In genomic region chr13:77982105-77982851, GRCm38 (mm10) we compare ENCODE assay signal across 8 mouse cellular contexts. TPM values are rescaled to one million over a fixed set of nuclear protein-coding genes. Genes with fewer than 3 reads are reported as not detected.
DNase-seq lines count a peak whose midpoint lies in the region; ATAC-seq and TF ChIP-seq lines count a peak whose summit lies in the region.

No protein-coding gene starts in this region.

- intact Hi-C loops in heart, adult 2 months (cut with DNase I), result loop anchor here (2.0 to 5.0 kb wide), 3 partner anchors 200 to 1047 kb away; no protein-coding TSS in a partner anchor

- no peaks in the 10 kb centered on the region for H3K9me3 ChIP-seq in heart, embryonic 10.5 days
- no peaks in the 10 kb centered on the region for H3K9me3 ChIP-seq in CH12.LX (replicated peaks; ENCODE audit: low read length)
- H3K9me3 ChIP-seq in heart, postnatal 0 days (replicated peaks; ENCODE audit: control insufficient read depth, low read length), result no peaks in the 10 kb centered on the region

- TF ChIP-seq CTCF in heart, adult 2 months (IDR thresholded peaks at IDR 0.05), result peak; percentile 83
- TF ChIP-seq CTCF in CH12.LX (conservative IDR thresholded peaks at IDR 0.05 in 1 of 2, IDR thresholded peaks at IDR 0.05 in 1 of 2; ENCODE audit: low read depth in 2 of 2, low read length in 2 of 2), result peak in 1 of 2 experiments; percentile 68; a peak in 2 of 4 replicates
- peak; percentile 66 for TF ChIP-seq CTCF in heart, postnatal 0 days (IDR thresholded peaks at IDR 0.05; ENCODE audit: low read depth)

- 31% methylated on average over 5 of the region's 5 CpGs for WGBS in heart, adult 2 months
- 28% methylated on average over 5 of the region's 5 CpGs for WGBS in heart, embryonic 10.5 days
- WGBS in heart, postnatal 0 days, result 28% methylated on average over 5 of the region's 5 CpGs

- no peak overlapping the region for H3K4me3 ChIP-seq in heart, adult 2 months
- H3K4me3 ChIP-seq in heart, embryonic 10.5 days, result no peak overlapping the region
- H3K4me3 ChIP-seq in CH12.LX (replicated peaks in 1 of 3; ENCODE audit: low read depth in 2 of 3, low read length in 2 of 3, poor library complexity in 1 of 3), result no peak overlapping the region
- no peak overlapping the region for H3K4me3 ChIP-seq in heart, postnatal 0 days (ENCODE audit: low read depth, low read length)

- H3K36me3 ChIP-seq in heart, adult 2 months (ENCODE audit: control insufficient read depth, insufficient read depth, low read length), result no peaks in the 10 kb centered on the region
- no peaks in the 10 kb centered on the region for H3K36me3 ChIP-seq in heart, embryonic 10.5 days
- no peaks in the 10 kb centered on the region for H3K36me3 ChIP-seq in CH12.LX (replicated peaks in 1 of 2; ENCODE audit: control insufficient read depth in 1 of 2, insufficient read depth in 1 of 2, low read length in 1 of 2)
- no peaks in the 10 kb centered on the region for H3K36me3 ChIP-seq in heart, postnatal 0 days (replicated peaks; ENCODE audit: control insufficient read depth, insufficient read depth, low read length)

- no peak for TF ChIP-seq POLR2A in heart, adult 2 months (IDR thresholded peaks at IDR 0.05; ENCODE audit: insufficient read depth, low read depth, low read length)
- TF ChIP-seq POLR2A in CH12.LX (IDR thresholded peaks at IDR 0.05; ENCODE audit: low read depth, low read length), result no peak

- in situ Hi-C loops in CH12.LX (cut with MboI; ENCODE audit: low pct_ligation_motif_present, low pct_unique_long_range_greater_than_20kb, low sequenced_read_pairs), result loop anchor here (25.0 kb wide), 1 partner anchor 205 kb away; the partner anchor contains the start of gene Nr2f1

- H3K79me2 ChIP-seq in heart, adult 2 months (replicated peaks; ENCODE audit: control insufficient read depth, insufficient read depth, low read length), result no peaks in the 10 kb centered on the region
- H3K79me2 ChIP-seq in CH12.LX (replicated peaks; ENCODE audit: control insufficient read depth, extremely low read depth, insufficient read depth, poor library complexity, severe bottlenecking), result no peaks in the 10 kb centered on the region; the same call in 1 of the 2 replicates

- ATAC-seq in heart, postnatal 0 days (ENCODE audit: insufficient read depth, low read depth), result no peak
- ATAC-seq in inflammation-experienced regulatory T-cells, adult 6 months, result no peak

- TF ChIP-seq RAD21 in CH12.LX (IDR thresholded peaks at IDR 0.05; ENCODE audit: low read depth, low read length), result peak; percentile 69

- dilution Hi-C loops in CH12.LX (cut with MboI; ENCODE audit: extremely low pct_ligation_motif_present, extremely low pct_unique_long_range_greater_than_20kb, low sequenced_read_pairs), result no loop called here

- peaks cover 1% of the 10 kb centered on the region; the same call in 1 of the 2 replicates for H3K4me1 ChIP-seq in heart, adult 2 months (ENCODE audit: control insufficient read depth, insufficient read depth, low read length)
- H3K4me1 ChIP-seq in heart, embryonic 10.5 days, result 0 out of 2 replicates have a peak, but pooled peaks cover 6% of the 10 kb centered on the region
- H3K4me1 ChIP-seq in CH12.LX (ENCODE audit: control insufficient read depth in 1 of 2, insufficient read depth in 2 of 2), result no peaks in the 10 kb centered on the region
- H3K4me1 ChIP-seq in heart, postnatal 0 days (ENCODE audit: control insufficient read depth, insufficient read depth), result no peaks in the 10 kb centered on the region

- TF ChIP-seq EP300 in heart, adult 2 months (IDR thresholded peaks at IDR 0.05; ENCODE audit: insufficient read depth, low read depth, low read length), result no peak
- TF ChIP-seq EP300 in CH12.LX (IDR thresholded peaks at IDR 0.05; ENCODE audit: low read length), result no peak
- no peak for TF ChIP-seq EP300 in heart, postnatal 0 days (IDR thresholded peaks at IDR 0.05; ENCODE audit: low read depth)

- H3K4me2 ChIP-seq in CH12.LX (ENCODE audit: insufficient read depth, low read depth, poor library complexity, severe bottlenecking), result no peak overlapping the region
- H3K4me2 ChIP-seq in heart, postnatal 0 days (ENCODE audit: low read depth, low read length), result no peak overlapping the region

- no peak overlapping the region for H3K9ac ChIP-seq in heart, adult 2 months (ENCODE audit: low read depth, low read length)
- H3K9ac ChIP-seq in CH12.LX (ENCODE audit: insufficient read depth, low read depth), result no peak overlapping the region
- no peak overlapping the region for H3K9ac ChIP-seq in heart, postnatal 0 days (replicated peaks; ENCODE audit: low read depth, low read length)

- H3K27me3 ChIP-seq in heart, adult 2 months (ENCODE audit: control insufficient read depth, insufficient read depth, low read length), result no peaks in the 10 kb centered on the region
- no peaks in the 10 kb centered on the region for H3K27me3 ChIP-seq in heart, embryonic 10.5 days (ENCODE audit: insufficient read depth, poor library complexity, severe bottlenecking)
- no peaks in the 10 kb centered on the region for H3K27me3 ChIP-seq in CH12.LX (replicated peaks)
- no peaks in the 10 kb centered on the region for H3K27me3 ChIP-seq in heart, postnatal 0 days (ENCODE audit: control insufficient read depth, insufficient read depth, low read length)

- no peak overlapping the region for H3K27ac ChIP-seq in heart, adult 2 months
- H3K27ac ChIP-seq in heart, embryonic 10.5 days, result no peak overlapping the region
- H3K27ac ChIP-seq in CH12.LX (ENCODE audit: insufficient read depth, low read depth), result no peak overlapping the region
- no peak overlapping the region for H3K27ac ChIP-seq in heart, postnatal 0 days (ENCODE audit: low read depth)

- DNase-seq in heart, adult 2 months, result no peak
- DNase-seq in heart, embryonic 10.5 days (ENCODE audit: low spot score), result no peak
- peak; percentile 18 for DNase-seq in CH12.LX (ENCODE audit: extremely low read depth)
- peak; percentile 59 to 62 for DNase-seq in cerebellum, adult 18-20 months
- peak; percentile 22 for DNase-seq in heart, postnatal 0 days (ENCODE audit: low spot score)
- DNase-seq in layer of hippocampus, postnatal 10 days (ENCODE audit: low spot score in 2 of 2), result peak; percentile 60 to 70
- DNase-seq in naive thymus-derived CD4-positive, alpha-beta T cell, adult 2 months (ENCODE audit: low read depth), result peak; percentile 16

TF ChIP-seq in CH12.LX, 34 proteins besides CTCF, POLR2A, EP300 and RAD21:
- TF ChIP-seq SMC3 (IDR thresholded peaks at IDR 0.05; ENCODE audit: low read depth, low read length) (peak; percentile 57), ZMIZ1 (IDR thresholded peaks at IDR 0.05; ENCODE audit: low read depth, low read length) (no peak)
TF ChIP-seq in CH12.LX: peak in this region for 1.

RNA-seq across cellular contexts. Expression of gene Pou5f2, which starts 42.4 kb away (rescaled TPM):
- total RNA-seq in heart, adult 2 months (2021), result under 1 TPM; 0.47 to 0.68 TPM
- polyA plus RNA-seq in heart, adult 2 months (2012; rRNA removed), result not detected in 2 replicates
- 0.83 and 1.6 TPM in 2 replicates for polyA plus RNA-seq in heart, embryonic 10.5 days (2016; fragmentation: Nextera tagmentation; extraction: Ambion mirVana)
- total RNA-seq in CH12.LX (2012; rRNA removed), result 0.17 and 0.25 TPM in 2 replicates
- not detected in 2 replicates for total RNA-seq in CH12.LX (2014; rRNA removed)
- polyA plus RNA-seq in CH12.LX (2012; ENCODE audit: insufficient read length, low read depth), result not detected in 2 replicates
- 0.50 TPM in 1 of 2 replicates, not detected in the other for total RNA-seq in heart, postnatal 0 days (2014; rRNA removed; ENCODE audit: low replicate concordance)
- 0.30 and 0.45 TPM in 2 replicates for polyA plus RNA-seq in heart, postnatal 0 days (2015; fragmentation: Nextera tagmentation; extraction: Ambion mirVana)
- total RNA-seq in layer of hippocampus, postnatal 10 days (2021), result 1 to 10 TPM; 1.1 to 2.4 TPM
- 10 to 100 TPM in 2 of 3 experiments, 1 to 10 TPM in 1; 4.7 to 14.9 (median 11.8) TPM for polyA plus RNA-seq in inflammation-experienced regulatory T-cells, adult 6 months (2017; shearing (Covaris generic))

Comparison
In these comparisons a context has a peak if more than half of its experiments do, and no peak if none do; other contexts are left out.
1. DNase-seq: peak in CH12.LX (single experiment), cerebellum, adult 18-20 months (2 of 2), heart, postnatal 0 days (single experiment), layer of hippocampus, postnatal 10 days (2 of 2) and naive thymus-derived CD4-positive, alpha-beta T cell, adult 2 months (single experiment); none in heart, adult 2 months (0 of 2) and heart, embryonic 10.5 days (single experiment).